Mouse (Mus musculus) CH12.LX (cell line): Measurements from ENCODE around the gene Ergic1. TPM values are rescaled to one million over a fixed set of nuclear protein-coding genes. Genes with fewer than 3 reads are reported as not detected.

Experiments used
- DNase-seq: peaks from one replicate; pipeline ENCODE4 v3.0.0-alpha.2; 2013; ENCODE audit errors: extremely low read depth
- H3K27ac ChIP-seq: 2 replicates; pipeline ENCODE4 v1.5.1; 2012; ENCODE audit warnings: low read depth, mild to moderate bottlenecking, control low read depth, moderate library complexity; ENCODE audit not compliant: insufficient read depth
- H3K27me3 ChIP-seq: replicated peaks from 2 replicates; pipeline ENCODE3; 2012; ENCODE audit warnings: inconsistent platforms
- H3K36me3 ChIP-seq, 2 experiments: replicated peaks in 1 of 2; 2 replicates each; pipeline versions ENCODE3 to v1.6.1; 2012; ENCODE audit warnings: inconsistent platforms in 1 of 2, low read length in 1 of 2, mild to moderate bottlenecking in 1 of 2, mixed read lengths in 1 of 2, moderate library complexity in 1 of 2; ENCODE audit not compliant: control insufficient read depth in 1 of 2, insufficient read depth in 1 of 2
- H3K4me1 ChIP-seq, 2 experiments: 2 replicates each; pipeline ENCODE4 v1.6.1; 2012; ENCODE audit warnings: inconsistent platforms in 1 of 2, moderate library complexity in 1 of 2; ENCODE audit not compliant: insufficient read depth in 2 of 2, control insufficient read depth in 1 of 2
- H3K4me2 ChIP-seq: 2 replicates; pipeline ENCODE4 v1.6.1; 2012; ENCODE audit warnings: low read depth, mild to moderate bottlenecking, control low read depth; ENCODE audit not compliant: poor library complexity, insufficient read depth, severe bottlenecking
- H3K4me3 ChIP-seq, 3 experiments: fragments of 150-350 bp in 1 of 3; sonication (generic) in 1 of 3; replicated peaks in 1 of 3; 2 replicates each; pipeline versions ENCODE3 to v1.5.1; 2011 to 2012; ENCODE audit warnings: low read depth in 2 of 3, low read length in 2 of 3, mild to moderate bottlenecking in 2 of 3, moderate library complexity in 2 of 3, control low read depth in 1 of 3, improper control_type of control experiment in 1 of 3, inconsistent platforms in 1 of 3, mixed read lengths in 1 of 3; ENCODE audit not compliant: poor library complexity in 1 of 3
- H3K79me2 ChIP-seq: replicated peaks from 2 replicates; pipeline ENCODE4 v1.6.1; 2012; ENCODE audit warnings: mild to moderate bottlenecking, moderate library complexity; ENCODE audit not compliant: control insufficient read depth, poor library complexity, insufficient read depth, severe bottlenecking; ENCODE audit errors: extremely low read depth
- H3K9ac ChIP-seq: 2 replicates; pipeline ENCODE4 v1.6.1; 2012; ENCODE audit warnings: low read depth, mild to moderate bottlenecking, control low read depth, moderate library complexity; ENCODE audit not compliant: insufficient read depth
- H3K9me3 ChIP-seq: replicated peaks from 2 replicates; pipeline ENCODE3; 2012; ENCODE audit warnings: low read length, inconsistent platforms, mixed read lengths
- BHLHE40 ChIP-seq: IDR thresholded peaks from 2 replicates; pipeline ENCODE4 v1.6.1; 2011; ENCODE audit warnings: mild to moderate bottlenecking, low read depth, low read length, improper control_type of control experiment
- CHD1 ChIP-seq: IDR thresholded peaks from 2 replicates; pipeline ENCODE4 v1.6.1; 2012; ENCODE audit warnings: low read depth, low read length, improper control_type of control experiment, inconsistent platforms
- CHD2 ChIP-seq: IDR thresholded peaks from 2 replicates; pipeline ENCODE4 v1.6.1; 2011; ENCODE audit warnings: low read length, improper control_type of control experiment
- E2F4 ChIP-seq: IDR thresholded peaks from 2 replicates; pipeline ENCODE4 v1.6.1; 2011; ENCODE audit warnings: low read depth, low read length, improper control_type of control experiment; ENCODE audit not compliant: insufficient replicate concordance
- GABPA ChIP-seq: IDR thresholded peaks from 2 replicates; pipeline ENCODE4 v1.6.1; 2012; ENCODE audit warnings: low read depth, low read length, improper control_type of control experiment, inconsistent platforms; ENCODE audit not compliant: insufficient replicate concordance
- HCFC1 ChIP-seq: IDR thresholded peaks from 2 replicates; pipeline ENCODE4 v1.6.1; 2012; ENCODE audit warnings: low read depth, mild to moderate bottlenecking, inconsistent platforms, low read length, improper control_type of control experiment
- IRF4 ChIP-seq: IDR thresholded peaks from 2 replicates; pipeline ENCODE4 v1.6.1; 2014; ENCODE audit warnings: low read depth, mild to moderate bottlenecking, inconsistent platforms, low read length, improper control_type of control experiment
- KAT2A ChIP-seq: IDR thresholded peaks from 2 replicates; pipeline ENCODE4 v1.6.1; 2012; ENCODE audit warnings: low read length, improper control_type of control experiment, inconsistent platforms; ENCODE audit not compliant: insufficient replicate concordance
- MAFK ChIP-seq: IDR thresholded peaks from 2 replicates; pipeline ENCODE4 v1.6.1; 2011; ENCODE audit warnings: low read length, improper control_type of control experiment; ENCODE audit not compliant: insufficient replicate concordance
- MAZ ChIP-seq: IDR thresholded peaks from 2 replicates; pipeline ENCODE4 v1.6.1; 2012; ENCODE audit warnings: low read depth, mild to moderate bottlenecking, inconsistent platforms, low read length, improper control_type of control experiment, moderate library complexity
- MYC ChIP-seq: IDR thresholded peaks from 2 replicates; pipeline ENCODE4 v1.6.1; 2011; ENCODE audit warnings: low read depth, mild to moderate bottlenecking, improper control_type of control experiment, low read length
- NRF1 ChIP-seq: IDR thresholded peaks from 2 replicates; pipeline ENCODE4 v1.6.1; 2014; ENCODE audit warnings: low read depth, mild to moderate bottlenecking, inconsistent platforms, low read length, improper control_type of control experiment, moderate library complexity
- PAX5 ChIP-seq: IDR thresholded peaks from 2 replicates; pipeline ENCODE4 v1.6.1; 2012; ENCODE audit warnings: low read length, inconsistent platforms, mixed read lengths
- POLR2A ChIP-seq: IDR thresholded peaks from 2 replicates; pipeline ENCODE4 v1.6.1; 2011; ENCODE audit warnings: low read depth, mild to moderate bottlenecking, improper control_type of control experiment, low read length
- RAD21 ChIP-seq: IDR thresholded peaks from 2 replicates; pipeline ENCODE4 v1.6.1; 2011; ENCODE audit warnings: low read depth, mild to moderate bottlenecking, low read length, improper control_type of control experiment, moderate library complexity
- SIN3A ChIP-seq: IDR thresholded peaks from 2 replicates; pipeline ENCODE4 v1.6.1; 2012; ENCODE audit warnings: low read length, improper control_type of control experiment, inconsistent platforms
- TCF12 ChIP-seq: IDR thresholded peaks from 2 replicates; pipeline ENCODE4 v1.6.1; 2014; ENCODE audit warnings: low read depth, mild to moderate bottlenecking, inconsistent platforms, low read length, improper control_type of control experiment
- UBTF ChIP-seq: IDR thresholded peaks from 2 replicates; pipeline ENCODE4 v1.6.1; 2012; ENCODE audit warnings: low read depth, mild to moderate bottlenecking, inconsistent platforms, low read length, improper control_type of control experiment, moderate library complexity
- USF2 ChIP-seq: conservative IDR thresholded peaks from 2 replicates; pipeline ENCODE4 v1.6.1; 2011; ENCODE audit warnings: low read depth, low read length, improper control_type of control experiment
- ZC3H11A ChIP-seq: IDR thresholded peaks from 2 replicates; pipeline ENCODE4 v1.6.1; 2012; ENCODE audit warnings: low read depth, mild to moderate bottlenecking, inconsistent platforms, low read length, improper control_type of control experiment
- ZMIZ1 ChIP-seq: IDR thresholded peaks from 2 replicates; pipeline ENCODE4 v1.6.1; 2012; ENCODE audit warnings: low read depth, mild to moderate bottlenecking, inconsistent platforms, low read length, improper control_type of control experiment
- dilution Hi-C: fragments of 300-500 bp; cut with MboI; formaldehyde crosslinking; loops from 2 replicates; pipeline ENCODE4 v1.14.3; 2020; ENCODE audit warnings: low sequenced_read_pairs; ENCODE audit not compliant: extremely low pct_unique_long_range_greater_than_20kb, extremely low pct_ligation_motif_present
- in situ Hi-C: fragments of 300-500 bp; cut with MboI; formaldehyde crosslinking; loops from 3 replicates; pipeline ENCODE4 v1.14.3; 2019; ENCODE audit warnings: low sequenced_read_pairs, low pct_ligation_motif_present, low pct_unique_long_range_greater_than_20kb, mixed read lengths
- polyA plus RNA-seq: library from polyadenylated mRNA; unstranded; fragments of >175 nt; gene quantifications from 2 replicates; pipeline ENCODE4 v1.2.1, GENCODE M21; 2012; ENCODE audit warnings: low read depth; ENCODE audit not compliant: insufficient read length
- total RNA-seq, 2 experiments: library from RNA; depleted of rRNA; stranded (reverse); fragments of 300-350 nt in 1 of 2; fragments of >200 nt in 1 of 2; gene quantifications; 2 replicates each; pipeline ENCODE4 v1.2.3; 2012 to 2014

The Ergic1 gene
- total and polyA plus RNA-seq, 3 experiments, result 93.5 to 142 (median 131) TPM

DNA sequence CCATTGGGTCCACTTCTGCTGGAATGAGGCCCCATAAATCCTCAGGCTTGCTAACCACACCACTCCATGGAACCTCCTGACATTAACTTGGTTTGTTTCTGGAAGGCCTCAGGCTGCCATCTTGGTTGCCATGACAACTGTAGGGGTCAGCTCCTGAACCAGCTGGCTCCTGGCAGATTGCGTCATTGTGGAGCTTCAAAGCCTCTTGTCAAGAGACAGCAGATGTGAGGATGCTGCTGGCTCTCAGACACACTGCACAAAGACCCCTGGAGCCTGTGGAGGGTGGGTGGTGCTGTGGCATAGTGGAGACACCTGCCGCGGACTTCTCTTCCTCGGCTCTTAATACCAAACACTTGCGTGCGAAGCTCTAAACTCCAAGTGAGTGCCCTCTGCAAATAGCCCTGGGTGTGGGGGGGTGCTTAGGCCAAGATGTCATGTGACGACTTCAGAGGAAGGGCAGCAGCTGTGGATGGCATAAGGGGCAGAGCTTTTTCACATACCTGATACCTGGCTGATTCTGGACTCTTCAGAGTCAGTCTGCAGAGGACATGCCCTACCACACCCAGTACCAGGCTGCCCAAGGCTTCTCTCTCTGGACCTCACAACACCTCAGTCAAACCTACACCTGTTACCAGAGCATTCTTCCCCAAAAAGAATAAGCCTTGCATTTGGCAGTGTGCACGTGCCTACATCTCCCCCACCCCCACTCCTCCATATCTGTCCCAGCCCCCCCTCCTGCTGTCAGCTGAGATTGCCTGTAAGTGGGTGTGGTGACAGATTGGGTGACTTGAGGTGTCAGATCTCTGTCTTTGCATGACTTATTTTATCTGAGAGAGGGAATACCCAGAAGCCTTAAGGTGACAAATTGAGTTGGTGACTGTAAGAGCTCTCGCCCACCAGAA, 83.5 kb downstream of the Ergic1 start:
- dilution Hi-C loops, result no loop called here
- H3K9ac ChIP-seq, result no peak overlapping the region
- in situ Hi-C loops, result loop anchor here (5.0 to 25.0 kb wide), 2 partner anchors 167 to 357 kb away; no protein-coding TSS in a partner anchor
- DNase-seq, result no peak
- no peak for TF ChIP-seq IRF4
- no peak for TF ChIP-seq ZMIZ1
- TF ChIP-seq MAZ, result no peak
- no peak for TF ChIP-seq HCFC1
- no peak for TF ChIP-seq MAFK
- no peak for TF ChIP-seq CHD2
- TF ChIP-seq NRF1, result no peak
- no peak for TF ChIP-seq E2F4
- no peak for TF ChIP-seq ZC3H11A
- no peak for TF ChIP-seq MYC
- no peak for TF ChIP-seq PAX5
- no peak for TF ChIP-seq POLR2A
- no peak for TF ChIP-seq TCF12
- no peak for TF ChIP-seq CHD1
- TF ChIP-seq RAD21, result no peak
- no peak for TF ChIP-seq GABPA
- no peaks in the 10 kb centered on the region for H3K4me1 ChIP-seq
- H3K9me3 ChIP-seq, result no peaks in the 10 kb centered on the region
- no peaks in the 10 kb centered on the region for H3K79me2 ChIP-seq
- H3K27me3 ChIP-seq, result no peaks in the 10 kb centered on the region
- H3K4me2 ChIP-seq, result no peak overlapping the region
- H3K4me3 ChIP-seq, result no peak overlapping the region
- H3K36me3 ChIP-seq, result peaks cover 85 to 100% of the 10 kb centered on the region in 2 experiments
- H3K27ac ChIP-seq, result no peak overlapping the region

DNA sequence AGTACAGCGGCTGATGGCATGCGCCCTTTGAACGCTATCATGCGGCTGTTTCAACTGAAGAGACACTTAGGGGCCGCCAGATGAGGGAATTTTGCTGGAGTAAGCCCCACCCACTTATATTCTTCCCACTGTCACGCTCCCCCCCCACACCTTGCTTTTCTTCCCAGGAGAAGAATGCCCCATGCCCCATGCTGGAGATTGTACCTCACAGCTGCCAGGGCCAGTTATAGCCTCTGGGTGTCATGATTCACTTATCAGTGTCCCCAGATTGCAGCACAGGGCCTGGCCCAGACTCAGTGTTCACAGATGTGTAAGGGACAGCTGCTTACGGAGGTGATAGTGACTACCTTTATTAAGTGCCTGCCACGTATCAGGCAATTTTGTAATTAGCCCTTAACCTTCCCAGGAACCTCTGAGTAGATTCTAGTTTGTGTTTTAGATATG, 84.1 kb downstream of the Ergic1 start:
- Histone ChIP-seq H3K79me2 (no peaks in the 10 kb centered on the region), H3K27ac (no peak overlapping the region), H3K4me2 (no peak overlapping the region), H3K4me3 (no peak overlapping the region), H3K9me3 (no peaks in the 10 kb centered on the region), H3K36me3 (peaks cover 83 to 98% of the 10 kb centered on the region in 2 experiments), H3K27me3 (no peaks in the 10 kb centered on the region), H3K9ac (no peak overlapping the region), H3K4me1 (no peaks in the 10 kb centered on the region)
- TF ChIP-seq GABPA (no peak), E2F4 (no peak), UBTF (no peak), USF2 (no peak), SIN3A (no peak), ZC3H11A (no peak), PAX5 (no peak), KAT2A (no peak), CHD2 (no peak), BHLHE40 (no peak)
- dilution Hi-C loops (no loop called here), in situ Hi-C loops (loop anchor here (25.0 kb wide), 1 partner anchor 358 kb away; no protein-coding TSS in a partner anchor)
- no peak for DNase-seq
